Mouse (Mus musculus): Measurements from ENCODE around the gene Cetn4. TPM values are rescaled to one million over a fixed set of nuclear protein-coding genes. Genes with fewer than 3 reads are reported as not detected.

The Cetn4 gene
- total RNA-seq, 2 experiments from 2014 or later, result 9.4 to 11.2 TPM

Other genes starting within 250 kb of the Cetn4 start
- not detected for gene Adad1, start 249.2 kb downstream of the Cetn4 start, total RNA-seq (2021)
- gene Il2, start 186.7 kb downstream of the Cetn4 start, total RNA-seq (2021), result not detected
- under 1 TPM in 1 of 2 experiments, not detected in 1; 0.14 TPM for gene Il21, start 80.1 kb downstream of the Cetn4 start, total RNA-seq (2021)
- gene Bbs12, start 154 bp downstream of the Cetn4 start, total RNA-seq (2021), result 1 to 10 TPM; 4.5 to 6.4 TPM
- 1 to 10 TPM; 5.4 to 7.6 TPM for gene Fgf2, start 35.6 kb upstream of the Cetn4 start, total RNA-seq (2021)
- gene Spata5, start 107.2 kb upstream of the Cetn4 start, total RNA-seq (2021), result 10 to 100 TPM; 17.9 to 26.7 TPM
- gene Nudt6, start 107.5 kb upstream of the Cetn4 start, total RNA-seq (2021), result 1 to 10 TPM; 5.5 to 6.2 TPM